Mouse (Mus musculus): Measurements from ENCODE around the gene Gm3415. TPM values are rescaled to one million over a fixed set of nuclear protein-coding genes. Genes with fewer than 3 reads are reported as not detected.
A peak's percentile ranks its signal among the peaks of the same experiment; 100 is the strongest.
"Not testable (repeated sequence)": the region's sequence is repeated elsewhere in the genome, so short reads cannot be mapped to it uniquely, and the experiment has no call there.

Gm3415 gene
- not detected in 2 replicates for polyA plus RNA-seq (2015; fragmentation: Nextera tagmentation; extraction: Ambion mirVana)

DNA sequence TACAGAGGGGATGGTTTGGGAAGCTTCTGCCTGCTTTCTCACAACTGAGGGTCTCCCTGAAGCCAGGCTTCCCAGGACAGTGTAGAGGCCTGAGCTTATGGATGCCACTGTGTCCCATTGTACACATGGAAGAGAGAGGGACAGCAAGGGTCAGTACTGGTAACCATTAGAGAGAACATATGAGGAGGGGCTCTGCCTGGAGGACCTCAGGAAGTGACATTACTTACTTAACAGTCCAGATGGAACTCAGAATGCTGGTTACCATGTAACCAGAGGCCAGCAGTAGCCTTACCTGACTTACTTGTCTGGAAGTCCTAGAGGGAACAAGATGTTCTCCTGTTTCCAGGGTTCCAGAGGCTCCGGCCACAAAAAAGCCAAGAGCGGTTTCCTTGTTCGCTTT lies at the start of gene Gm3415:
Gene Gm3415 (plus strand): TSS at position 301 of the 400 bp plus-strand sequence.
- not testable (repeated sequence) for H3K27me3 ChIP-seq; H3K9ac ChIP-seq; H3K9me3 ChIP-seq (replicated peaks); H3K27ac ChIP-seq (replicated peaks); H3K4me1 ChIP-seq; H3K4me2 ChIP-seq (replicated peaks); H3K4me3 ChIP-seq (replicated peaks); ATAC-seq (ENCODE audit: insufficient number of reproducible peaks, low FRiP score, low TSS enrichment, low read depth); H3K36me3 ChIP-seq
- WGBS: no CpG with 5 or more reads among the region's 3 CpGs

DNA sequence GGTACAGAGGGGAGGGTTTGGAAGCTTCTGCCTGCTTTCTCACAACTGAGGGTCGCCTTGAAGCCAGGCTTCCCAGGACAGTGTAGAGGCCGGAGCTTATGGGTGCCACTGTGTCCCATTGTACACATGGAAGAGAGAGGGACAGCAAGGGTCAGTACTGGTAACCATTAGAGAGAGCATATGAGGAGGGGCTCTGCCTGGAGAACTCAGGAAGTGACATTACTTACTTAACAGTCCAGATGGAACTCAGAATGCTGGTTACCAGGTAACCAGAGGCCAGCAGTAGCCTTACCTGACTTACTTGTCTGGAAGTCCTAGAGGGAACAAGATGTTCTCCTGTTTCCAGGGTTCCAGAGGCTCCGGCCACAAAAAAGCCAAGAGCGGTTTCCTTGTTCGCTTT lies 42.1 kb upstream of the Gm3415 start, which contains the start of gene Gm3402:
Gene Gm3402 (plus strand): TSS at position 301 of the 400 bp plus-strand sequence.
- H3K4me2 ChIP-seq (replicated peaks); H3K27me3 ChIP-seq; H3K4me1 ChIP-seq; H3K9ac ChIP-seq; H3K27ac ChIP-seq (replicated peaks); H3K9me3 ChIP-seq (replicated peaks); H3K4me3 ChIP-seq (replicated peaks); ATAC-seq (ENCODE audit: insufficient number of reproducible peaks, low FRiP score, low TSS enrichment, low read depth); H3K36me3 ChIP-seq: not testable (repeated sequence)
- no CpG with 5 or more reads among the region's 5 CpGs for WGBS

DNA sequence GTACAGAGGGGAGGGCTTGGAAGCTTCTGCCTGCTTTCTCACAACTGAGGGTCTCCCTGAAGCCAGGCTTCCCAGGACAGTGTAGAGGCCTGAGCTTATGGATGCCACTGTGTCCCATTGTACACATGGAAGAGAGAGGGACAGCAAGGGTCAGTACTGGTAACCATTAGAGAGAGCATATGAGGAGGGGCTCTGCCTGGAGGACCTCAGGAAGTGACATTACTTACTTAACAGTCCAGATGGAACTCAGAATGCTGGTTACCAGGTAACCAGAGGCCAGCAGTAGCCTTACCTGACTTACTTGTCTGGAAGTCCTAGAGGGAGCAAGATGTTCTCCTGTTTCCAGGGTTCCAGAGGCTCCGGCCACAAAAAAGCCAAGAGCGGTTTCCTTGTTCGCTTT lies 30.4 kb upstream of the Gm3415 start, which contains the start of gene Gm3404:
Gene Gm3404 (plus strand): TSS at position 301 of the 400 bp plus-strand sequence.
- WGBS: 90% methylated on average over 3 of the region's 3 CpGs
- not testable (repeated sequence) for H3K4me1 ChIP-seq; H3K4me3 ChIP-seq (replicated peaks); H3K36me3 ChIP-seq; H3K9ac ChIP-seq; H3K27me3 ChIP-seq; ATAC-seq (ENCODE audit: insufficient number of reproducible peaks, low FRiP score, low TSS enrichment, low read depth); H3K9me3 ChIP-seq (replicated peaks); H3K27ac ChIP-seq (replicated peaks); H3K4me2 ChIP-seq (replicated peaks)

DNA sequence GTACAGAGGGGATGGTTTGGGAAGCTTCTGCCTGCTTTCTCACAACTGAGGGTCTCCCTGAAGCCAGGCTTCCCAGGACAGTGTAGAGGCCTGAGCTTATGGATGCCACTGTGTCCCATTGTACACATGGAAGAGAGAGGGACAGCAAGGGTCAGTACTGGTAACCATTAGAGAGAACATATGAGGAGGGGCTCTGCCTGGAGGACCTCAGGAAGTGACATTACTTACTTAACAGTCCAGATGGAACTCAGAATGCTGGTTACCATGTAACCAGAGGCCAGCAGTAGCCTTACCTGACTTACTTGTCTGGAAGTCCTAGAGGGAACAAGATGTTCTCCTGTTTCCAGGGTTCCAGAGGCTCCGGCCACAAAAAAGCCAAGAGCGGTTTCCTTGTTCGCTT lies 18.6 kb upstream of the Gm3415 start, which contains the start of gene Gm3409:
Gene Gm3409 (plus strand): TSS at position 301 of the 400 bp plus-strand sequence.
- not testable (repeated sequence) for H3K27ac ChIP-seq (replicated peaks); ATAC-seq (ENCODE audit: insufficient number of reproducible peaks, low FRiP score, low TSS enrichment, low read depth); H3K4me3 ChIP-seq (replicated peaks); H3K27me3 ChIP-seq; H3K36me3 ChIP-seq; H3K4me1 ChIP-seq; H3K4me2 ChIP-seq (replicated peaks); H3K9ac ChIP-seq; H3K9me3 ChIP-seq (replicated peaks)
- no CpG with 5 or more reads among the region's 3 CpGs for WGBS

DNA sequence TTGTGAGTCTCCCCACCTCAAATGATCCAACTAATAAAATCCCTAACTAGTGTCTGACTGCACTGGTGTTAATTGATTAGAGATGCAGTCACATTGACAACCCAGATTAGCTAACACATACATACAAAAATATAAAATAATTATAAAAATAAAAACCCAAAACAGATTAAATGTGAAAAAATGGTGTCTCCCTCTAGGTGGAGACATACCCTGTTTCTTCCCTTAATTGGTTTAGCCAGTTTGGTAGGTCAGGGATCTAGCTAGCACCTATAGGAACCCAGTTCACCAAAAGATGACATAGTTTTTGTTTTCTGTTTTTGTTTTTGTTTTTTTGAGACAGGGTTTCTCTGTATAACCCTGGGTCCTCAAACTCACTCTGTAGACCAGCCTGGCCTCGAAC lies 8.3 kb downstream of the Gm3415 start:
- WGBS: 78% methylated on average over 1 of the region's 1 CpGs
- no peaks in the 10 kb centered on the region for H3K36me3 ChIP-seq
- no peak overlapping the region for H3K4me3 ChIP-seq (replicated peaks)
- no peak overlapping the region for H3K27ac ChIP-seq (replicated peaks)
- H3K9ac ChIP-seq: no peak overlapping the region
- H3K4me1 ChIP-seq: no peaks in the 10 kb centered on the region
- no peak for ATAC-seq (ENCODE audit: insufficient number of reproducible peaks, low FRiP score, low TSS enrichment, low read depth)
- no peak overlapping the region for H3K4me2 ChIP-seq (replicated peaks)
- no peaks in the 10 kb centered on the region for H3K9me3 ChIP-seq (replicated peaks)
- no peaks in the 10 kb centered on the region for H3K27me3 ChIP-seq

DNA sequence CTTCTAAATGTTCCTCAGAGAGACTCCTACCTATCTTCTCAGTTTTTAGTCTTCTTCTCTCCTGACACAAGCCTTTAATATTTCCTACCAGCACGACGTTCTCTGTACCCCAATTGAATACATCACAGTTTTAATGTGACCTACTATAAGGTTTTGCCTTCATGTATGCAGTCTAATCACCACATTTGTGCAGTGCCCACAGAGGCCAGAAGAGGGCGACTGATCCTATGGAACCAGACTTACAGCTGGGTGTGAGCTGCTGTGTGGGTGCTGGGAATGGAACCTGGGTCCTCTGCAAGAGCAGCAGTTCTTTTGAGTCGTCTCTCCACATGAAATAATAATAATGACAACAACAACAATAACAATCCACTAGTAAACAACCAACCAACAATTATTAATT lies 11.1 kb downstream of the Gm3415 start:
- Histone ChIP-seq H3K9me3 (replicated peaks) (no peaks in the 10 kb centered on the region), H3K4me2 (replicated peaks) (no peak overlapping the region), H3K36me3 (no peaks in the 10 kb centered on the region), H3K27ac (replicated peaks) (no peak overlapping the region), H3K4me3 (replicated peaks) (no peak overlapping the region), H3K9ac (no peak overlapping the region), H3K27me3 (no peaks in the 10 kb centered on the region), H3K4me1 (no peaks in the 10 kb centered on the region)
- no peak for ATAC-seq (ENCODE audit: insufficient number of reproducible peaks, low FRiP score, low TSS enrichment, low read depth)
- WGBS: 58% methylated on average over 4 of the region's 4 CpGs

DNA sequence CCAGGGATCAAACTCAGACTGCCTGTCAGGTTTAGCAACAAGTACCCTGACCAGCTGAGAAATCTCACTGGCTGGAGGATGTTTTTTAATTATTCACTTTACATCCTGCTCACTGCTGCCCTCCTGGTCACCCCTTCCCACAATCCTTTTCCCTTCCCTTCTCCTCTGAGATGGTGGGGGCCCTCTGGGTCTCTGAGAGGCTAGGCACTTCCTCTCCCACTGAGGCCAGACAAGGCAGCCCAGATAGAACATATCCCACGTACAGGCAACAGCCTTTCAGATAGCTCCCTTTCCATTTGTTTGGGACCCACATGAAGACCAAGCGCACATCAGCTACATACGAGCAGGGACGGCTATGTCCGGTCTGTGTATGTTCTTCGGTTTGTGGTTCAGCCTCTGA lies 14.2 kb downstream of the Gm3415 start:
- not testable (repeated sequence) for H3K4me3 ChIP-seq (replicated peaks); H3K27me3 ChIP-seq; H3K36me3 ChIP-seq; H3K9me3 ChIP-seq (replicated peaks); ATAC-seq (ENCODE audit: insufficient number of reproducible peaks, low FRiP score, low TSS enrichment, low read depth); H3K27ac ChIP-seq (replicated peaks); H3K4me1 ChIP-seq; H3K4me2 ChIP-seq (replicated peaks); H3K9ac ChIP-seq
- 86% methylated on average over 6 of the region's 6 CpGs for WGBS

DNA sequence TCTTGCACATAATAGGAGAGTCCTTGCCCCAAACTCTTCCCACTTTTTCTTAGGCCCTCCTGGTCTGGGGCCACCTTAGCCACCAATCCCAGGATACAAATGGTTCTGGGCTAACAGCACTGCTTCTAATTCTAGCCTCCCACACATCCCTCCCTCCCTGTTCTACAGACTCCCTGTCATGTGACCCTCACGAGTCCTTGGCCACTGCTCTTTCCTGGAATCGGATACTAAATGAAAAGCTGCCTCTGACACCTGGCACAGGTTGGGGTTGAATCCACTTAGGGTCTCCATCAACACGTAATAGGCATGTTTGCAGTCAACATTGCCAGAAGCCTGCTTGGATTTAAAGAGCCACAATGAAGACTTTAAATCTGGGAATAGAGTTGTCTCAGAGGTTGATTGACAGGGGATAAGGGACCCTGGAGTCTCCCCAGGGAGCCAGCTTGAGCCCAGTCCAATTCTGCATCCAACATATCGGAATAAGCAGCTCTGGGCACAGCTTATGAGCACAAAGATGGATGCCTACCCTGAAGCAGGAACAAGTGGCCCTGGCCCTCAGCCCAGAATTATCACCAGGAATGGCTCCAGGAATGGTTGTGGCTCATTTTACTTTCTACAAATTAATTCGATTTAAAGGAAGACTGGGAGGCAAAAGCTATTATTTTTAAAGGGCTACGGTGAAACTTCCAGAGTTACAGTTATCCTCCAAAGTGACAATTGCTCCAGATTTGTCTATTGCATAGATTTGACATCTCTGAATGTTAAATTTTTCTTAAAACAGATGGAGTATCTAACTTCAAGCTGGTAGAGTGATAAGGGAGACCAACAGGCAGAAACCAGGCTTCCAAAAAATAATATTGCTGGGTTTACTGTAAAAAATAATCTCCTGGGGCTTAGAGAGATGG lies 16.1 kb downstream of the Gm3415 start:
- H3K27ac ChIP-seq (replicated peaks); H3K4me1 ChIP-seq; H3K27me3 ChIP-seq; ATAC-seq (ENCODE audit: insufficient number of reproducible peaks, low FRiP score, low TSS enrichment, low read depth); H3K9me3 ChIP-seq (replicated peaks); H3K4me3 ChIP-seq (replicated peaks); H3K9ac ChIP-seq; H3K4me2 ChIP-seq (replicated peaks); H3K36me3 ChIP-seq: not testable (repeated sequence)
- WGBS: 51% methylated on average over 6 of the region's 6 CpGs

DNA sequence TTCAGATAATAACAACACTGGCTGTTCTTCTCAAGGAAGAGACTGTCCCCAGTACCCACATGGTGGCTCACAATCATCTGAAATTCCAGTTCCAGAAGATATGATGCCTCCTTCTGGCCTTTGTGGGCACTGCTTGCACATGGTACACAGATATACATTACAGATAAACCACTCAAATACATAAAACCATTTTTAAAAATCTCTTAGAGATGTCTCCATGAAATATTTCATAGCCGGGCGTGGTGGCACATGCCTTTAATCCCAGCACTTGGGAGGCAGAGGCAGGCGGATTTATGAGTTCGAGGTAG lies 16.8 kb downstream of the Gm3415 start:
- ATAC-seq (ENCODE audit: insufficient number of reproducible peaks, low FRiP score, low TSS enrichment, low read depth); H3K9me3 ChIP-seq (replicated peaks); H3K4me1 ChIP-seq; H3K27ac ChIP-seq (replicated peaks); H3K4me2 ChIP-seq (replicated peaks); H3K27me3 ChIP-seq; H3K4me3 ChIP-seq (replicated peaks); H3K36me3 ChIP-seq; H3K9ac ChIP-seq: not testable (repeated sequence)
- 92% methylated on average over 4 of the region's 4 CpGs for WGBS

DNA sequence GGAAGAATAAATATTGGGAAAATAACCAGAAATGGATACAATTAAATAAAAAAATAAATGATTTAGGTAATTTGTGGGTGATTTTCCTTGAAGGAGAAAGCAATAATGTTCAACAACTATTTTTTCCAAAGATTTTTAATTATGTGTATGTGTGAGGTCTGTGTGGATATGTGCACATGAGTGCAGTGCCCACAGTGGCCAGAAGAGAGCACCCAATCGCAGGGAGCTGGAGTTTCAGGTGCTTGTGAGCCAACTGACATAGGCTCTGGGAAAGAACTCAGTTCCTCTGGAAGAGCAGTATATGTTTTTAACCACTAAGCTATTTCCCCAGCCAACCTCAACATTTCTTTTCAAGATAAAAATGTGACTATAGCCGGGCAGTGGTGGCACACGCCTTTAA lies 20.7 kb downstream of the Gm3415 start:
- Histone ChIP-seq H3K9me3 (replicated peaks) (no peaks in the 10 kb centered on the region), H3K27ac (replicated peaks) (no peak overlapping the region), H3K4me2 (replicated peaks) (no peak overlapping the region), H3K4me1 (no peaks in the 10 kb centered on the region), H3K9ac (no peak overlapping the region), H3K36me3 (no peaks in the 10 kb centered on the region), H3K27me3 (0 out of 2 replicates have a peak, but pooled peaks cover 4% of the 10 kb centered on the region), H3K4me3 (replicated peaks) (no peak overlapping the region)
- ATAC-seq (ENCODE audit: insufficient number of reproducible peaks, low FRiP score, low TSS enrichment, low read depth): no peak
- WGBS: 88% methylated on average over 3 of the region's 3 CpGs

DNA sequence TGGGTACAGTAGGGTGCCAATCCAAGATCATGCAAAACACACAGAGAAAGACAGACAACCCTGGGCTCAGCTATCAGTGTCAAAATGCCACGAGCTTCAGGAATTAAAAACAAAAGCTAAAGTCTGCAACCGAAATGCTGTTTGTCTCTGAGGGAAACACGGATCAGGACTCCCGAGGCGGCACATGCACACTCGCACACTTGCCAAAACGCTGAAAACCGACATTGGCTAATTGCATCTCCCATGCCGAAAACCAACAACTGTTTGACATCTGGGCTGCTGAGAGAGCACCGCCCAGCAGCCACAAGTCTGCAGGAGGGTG lies 28.2 kb downstream of the Gm3415 start:
- Histone ChIP-seq H3K9ac (no peak overlapping the region), H3K4me2 (replicated peaks) (peak overlapping the region; percentile 96), H3K36me3 (no peaks in the 10 kb centered on the region), H3K27ac (replicated peaks) (no peak overlapping the region), H3K4me1 (peaks cover 17% of the 10 kb centered on the region), H3K4me3 (replicated peaks) (peak overlapping the region; percentile 49), H3K27me3 (peaks cover 48% of the 10 kb centered on the region), H3K9me3 (replicated peaks) (no peaks in the 10 kb centered on the region)
- ATAC-seq (ENCODE audit: insufficient number of reproducible peaks, low FRiP score, low TSS enrichment, low read depth): no peak
- 5% methylated on average over 10 of the region's 10 CpGs for WGBS

Data from embryonic facial prominence, embryonic 15.5 days (tissue).